Mouse (Mus musculus) forebrain, postnatal 0 days (tissue): ENCODE results near the gene Zkscan7. TPM values are rescaled to one million over a fixed set of nuclear protein-coding genes. Genes with fewer than 3 reads are reported as not detected.
A peak's percentile ranks its signal among the peaks of the same experiment; 100 is the strongest.

ENCODE experiments used
- ATAC-seq: fragments of 200-750 bp; cut with Nextera tagmentation; 2 replicates; pipeline ENCODE4 v1.8.0; 2017; ENCODE audit warnings: mild to moderate bottlenecking, moderate library complexity
- DNase-seq: peaks from one replicate; pipeline ENCODE4 v3.0.0-alpha.2; 2015
- H3K27ac ChIP-seq: fragments of 300-500 bp; sonication (generic); 2 replicates; pipeline ENCODE4 v1.5.1; 2014; ENCODE audit warnings: low read depth, mild to moderate bottlenecking, antibody characterized with exemption, low read length, moderate library complexity, mixed read lengths
- H3K27me3 ChIP-seq: fragments of 300-500 bp; sonication (generic); 2 replicates; pipeline ENCODE4 v1.6.1; 2014; ENCODE audit warnings: mild to moderate bottlenecking, low read length, mixed read lengths; ENCODE audit not compliant: insufficient read depth
- H3K36me3 ChIP-seq: fragments of 300-500 bp; sonication (generic); 2 replicates; pipeline ENCODE4 v1.6.1; 2014; ENCODE audit warnings: mild to moderate bottlenecking, moderate library complexity; ENCODE audit not compliant: insufficient read depth
- H3K4me1 ChIP-seq: fragments of 300-500 bp; sonication (generic); 2 replicates; pipeline ENCODE4 v1.6.1; 2014; ENCODE audit warnings: antibody characterized with exemption; ENCODE audit not compliant: insufficient read depth
- H3K4me2 ChIP-seq: fragments of 300-500 bp; sonication (generic); 2 replicates; pipeline ENCODE4 v1.6.1; 2014; ENCODE audit warnings: low read depth, mild to moderate bottlenecking, moderate library complexity
- H3K4me3 ChIP-seq: fragments of 300-500 bp; sonication (generic); 2 replicates; pipeline ENCODE4 v1.5.1; 2014; ENCODE audit warnings: low read depth, low read length, mixed read lengths
- H3K9ac ChIP-seq: fragments of 300-500 bp; sonication (generic); 2 replicates; pipeline ENCODE4 v1.6.1; 2014; ENCODE audit warnings: mild to moderate bottlenecking
- H3K9me3 ChIP-seq: fragments of 300-500 bp; sonication (generic); 2 replicates; pipeline ENCODE4 v1.6.1; 2016; ENCODE audit warnings: low read length
- CTCF ChIP-seq: sonication (generic); IDR thresholded peaks from 2 replicates; pipeline ENCODE4 v1.5.1; 2016; ENCODE audit warnings: antibody characterized with exemption, control low read depth, low read depth
- WGBS: fragments of 180-500 bp; shearing (Covaris S2); extraction: QIAGEN DNeasy Blood & Tissue Kit; methylation state at CpG from one replicate; pipeline ENCODE4 v1.1.7; 2014; 5-methylcytosine and 5-hydroxymethylcytosine counted together
- polyA plus RNA-seq: library from polyadenylated mRNA; unstranded; fragments of >200 nt; fragmentation: Nextera tagmentation; extraction: Ambion mirVana; gene quantifications from 2 replicates; pipeline ENCODE4 v1.2.1, GENCODE M21; 2015
- total RNA-seq: library from RNA; depleted of rRNA; stranded (reverse); fragments of >200 nt; gene quantifications from 2 replicates; pipeline ENCODE4 v1.2.3, GENCODE M21; 2014; rRNA removed

The Zkscan7 gene
- total and polyA plus RNA-seq, 2 experiments from 2014 or later: 1.6 to 12.6 TPM

DNA sequence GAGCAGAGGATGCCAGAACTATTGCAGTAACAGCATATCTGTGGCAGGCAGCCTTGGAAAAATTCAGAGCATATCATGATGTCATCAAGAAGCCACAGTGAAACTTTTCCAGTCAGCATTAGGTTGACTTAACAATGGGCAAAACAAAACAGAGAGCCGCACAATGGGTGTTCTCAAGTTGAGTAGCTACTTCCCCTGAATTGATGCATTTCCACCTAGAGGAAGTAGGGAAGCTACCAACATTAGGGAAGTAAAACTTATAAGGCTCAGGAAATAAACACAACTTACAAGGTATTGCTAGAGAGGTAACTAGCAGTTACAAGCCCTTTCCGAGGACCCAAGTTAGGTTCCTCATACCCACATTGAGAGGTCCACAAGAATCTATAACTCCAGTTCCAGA is 15.6 kb downstream of the Zkscan7 start:
- H3K27me3 ChIP-seq: no peaks in the 10 kb centered on the region
- WGBS: 96% methylated on average over 2 of the region's 2 CpGs
- no peak for TF ChIP-seq CTCF
- no peak overlapping the region for H3K4me2 ChIP-seq
- no peak for ATAC-seq
- H3K9ac ChIP-seq: no peak overlapping the region
- H3K36me3 ChIP-seq: 0 out of 2 replicates have a peak, but pooled peaks cover 4% of the 10 kb centered on the region
- DNase-seq: no peak
- no peaks in the 10 kb centered on the region for H3K4me1 ChIP-seq
- H3K27ac ChIP-seq: no peak overlapping the region
- no peak overlapping the region for H3K4me3 ChIP-seq
- H3K9me3 ChIP-seq: 0 out of 2 replicates have a peak, but pooled peaks cover under 1% of the 10 kb centered on the region

DNA sequence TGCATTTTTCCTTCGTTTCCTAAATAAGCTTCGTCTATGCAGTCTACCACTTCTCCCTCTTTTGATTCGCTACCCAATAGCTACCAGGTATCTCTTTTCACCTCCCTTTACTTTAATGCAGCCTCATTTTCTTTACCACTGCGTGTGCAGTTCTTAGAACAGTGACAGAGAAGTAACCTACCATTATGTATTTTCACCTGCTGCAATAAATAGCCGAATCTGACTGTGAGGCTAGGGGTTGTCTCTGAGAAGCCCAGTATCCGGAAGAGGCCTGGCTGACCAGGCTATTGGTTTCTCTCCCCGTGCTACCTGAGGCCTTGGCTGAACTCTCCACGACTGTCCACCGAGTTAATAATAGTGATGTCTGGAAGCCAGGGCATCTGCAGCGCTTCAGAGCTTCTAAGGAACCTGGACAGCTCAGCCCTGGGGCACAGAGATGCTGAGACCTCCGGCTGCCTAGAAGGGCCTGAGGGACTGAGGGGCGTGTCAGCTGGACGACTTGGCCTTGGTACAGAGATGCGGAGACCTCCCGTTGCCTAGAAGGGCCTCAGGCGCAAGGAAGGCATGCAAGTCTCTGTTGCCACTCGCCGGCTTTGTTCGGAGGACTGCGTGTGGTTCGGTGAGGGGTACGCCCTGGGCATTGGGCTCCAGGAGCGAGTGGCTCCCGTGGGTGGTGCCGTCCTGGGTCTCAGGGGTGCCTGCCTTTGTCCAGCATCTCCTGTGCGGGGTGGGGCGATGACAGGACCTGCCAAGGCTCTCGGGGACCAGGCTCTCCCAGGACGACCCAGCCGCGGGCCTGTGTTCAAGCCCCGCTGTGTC is 17.4 kb downstream of the Zkscan7 start:
- TF ChIP-seq CTCF: no peak
- peak; percentile 99 for ATAC-seq
- peak; percentile 84 for DNase-seq
- Histone ChIP-seq H3K9ac (peak overlapping the region; percentile 58), H3K27me3 (no peaks in the 10 kb centered on the region), H3K4me3 (peak overlapping the region; percentile 40), H3K4me2 (peak overlapping the region; percentile 53), H3K4me1 (no peaks in the 10 kb centered on the region), H3K9me3 (no peaks in the 10 kb centered on the region), H3K27ac (peak overlapping the region; percentile 45; the same call in 1 of the 2 replicates), H3K36me3 (0 out of 2 replicates have a peak, but pooled peaks cover 3% of the 10 kb centered on the region)
- WGBS: 11% methylated on average over 32 of the region's 32 CpGs

DNA sequence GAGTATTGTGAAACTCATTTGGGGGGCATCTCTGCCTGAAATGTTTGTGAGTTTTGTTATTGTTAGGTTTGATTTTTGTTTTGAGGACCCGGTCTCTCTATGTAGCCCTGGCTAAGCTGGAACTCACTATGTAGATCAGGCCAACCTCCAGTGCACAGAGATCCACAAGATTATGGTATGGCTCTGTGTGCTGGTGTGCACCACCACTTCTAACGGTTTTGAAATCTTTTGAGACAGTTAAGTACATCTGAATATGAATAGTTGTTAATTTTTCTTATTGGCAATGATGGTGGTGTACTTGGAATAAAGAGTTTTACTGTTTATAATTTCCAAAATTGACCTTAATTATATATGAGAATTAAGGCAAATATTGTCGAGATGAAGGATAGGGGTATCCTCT is 37.0 kb downstream of the Zkscan7 start:
- Histone ChIP-seq H3K9me3 (no peaks in the 10 kb centered on the region), H3K4me2 (peak overlapping the region; percentile 69), H3K36me3 (peaks cover 24% of the 10 kb centered on the region), H3K4me1 (peaks cover 5% of the 10 kb centered on the region), H3K27me3 (no peaks in the 10 kb centered on the region), H3K27ac (no peak overlapping the region; the same call in 1 of the 2 replicates), H3K9ac (peak overlapping the region; percentile 91; the same call in 1 of the 2 replicates), H3K4me3 (peak overlapping the region; percentile 65)
- DNase-seq (peak; percentile 4), ATAC-seq (no peak)
- TF ChIP-seq CTCF: no peak
- WGBS: 19% methylated on average over 3 of the region's 3 CpGs

DNA sequence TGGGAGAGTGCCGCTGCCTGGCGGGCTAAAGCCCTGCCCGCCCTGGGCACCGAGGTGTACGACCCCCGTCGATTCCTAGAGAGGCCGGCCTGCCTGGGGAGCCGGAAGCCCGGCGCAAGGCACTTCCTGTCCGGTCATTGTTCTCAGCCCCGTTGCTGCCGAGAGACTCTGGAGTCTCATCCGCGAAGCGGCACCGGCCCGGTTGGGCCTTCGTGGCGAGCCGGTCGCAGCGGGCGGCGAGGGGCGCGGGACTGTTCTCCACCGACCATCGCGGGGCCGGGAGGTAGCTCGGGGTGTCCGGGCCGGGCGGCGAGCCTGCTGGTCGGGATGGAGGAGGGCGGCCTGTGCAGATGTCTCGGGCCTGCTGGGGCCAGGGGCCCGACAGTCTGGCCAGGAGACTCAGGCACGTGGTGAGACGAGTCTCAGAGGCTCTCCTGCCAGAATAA is 37.5 kb downstream of the Zkscan7 start, which contains the start of gene Zfp105:
Zfp105 (plus strand) TSS at position 137 of the 446 bp plus-strand sequence.
- no peaks in the 10 kb centered on the region for H3K9me3 ChIP-seq
- ATAC-seq (peak; percentile 99), DNase-seq (peak; percentile 84)
- peak within 1 kb of the TSS; percentile 84 for H3K27ac ChIP-seq
- WGBS: 1% methylated on average over 43 of the region's 43 CpGs
- peak within 1 kb of the TSS; percentile 65 for H3K4me3 ChIP-seq
- H3K36me3 ChIP-seq: peaks cover 29% of the 10 kb centered on the region
- no peaks in the 10 kb centered on the region for H3K27me3 ChIP-seq
- peak within 1 kb of the TSS; percentile 69 for H3K4me2 ChIP-seq
- TF ChIP-seq CTCF: no peak
- H3K4me1 ChIP-seq: peaks cover 5% of the 10 kb centered on the region
- peak within 1 kb of the TSS; percentile 91 for H3K9ac ChIP-seq

DNA sequence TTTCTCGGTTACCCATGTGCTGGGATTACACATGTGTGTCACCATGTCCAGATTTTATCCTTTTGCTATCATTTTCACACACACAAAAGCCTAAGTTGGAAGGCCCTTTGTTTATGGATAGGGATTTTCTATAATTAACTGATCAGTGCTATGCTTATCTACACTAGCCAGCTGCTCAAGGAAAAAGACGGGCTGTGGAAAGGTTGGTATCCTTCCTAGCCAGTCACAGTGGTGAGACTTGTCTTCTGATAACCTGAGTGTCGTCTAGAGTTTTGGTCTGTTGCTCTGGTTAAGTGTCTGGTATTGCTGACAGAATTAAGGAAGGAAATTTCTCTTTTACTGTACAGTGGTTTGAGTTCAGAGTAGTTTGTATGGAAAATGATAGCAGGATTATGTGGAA is 43.4 kb downstream of the Zkscan7 start:
- DNase-seq (no peak), ATAC-seq (no peak)
- no peak overlapping the region for H3K4me3 ChIP-seq

More for the DNA sequence above, 43.4 kb downstream of the Zkscan7 start:
- H3K9me3 ChIP-seq: no peaks in the 10 kb centered on the region
- no peak overlapping the region for H3K9ac ChIP-seq
- peaks cover under 1% of the 10 kb centered on the region for H3K4me1 ChIP-seq
- no peaks in the 10 kb centered on the region for H3K27me3 ChIP-seq
- TF ChIP-seq CTCF: no peak
- H3K27ac ChIP-seq: no peak overlapping the region
- WGBS: 97% methylated on average over 3 of the region's 3 CpGs
- no peak overlapping the region for H3K4me2 ChIP-seq
- peaks cover 58% of the 10 kb centered on the region for H3K36me3 ChIP-seq

Other genes with a start within 250 kb of the Zkscan7 start
- not detected in 2 replicates for gene Topaz1, start 138.3 kb upstream of the Zkscan7 start, total RNA-seq
- gene Topaz1, start 138.3 kb upstream of the Zkscan7 start, polyA plus RNA-seq: 0.05 TPM in 1 of 2 replicates, not detected in the other
- gene Tcaim, start 80.1 kb upstream of the Zkscan7 start, total RNA-seq: 15.4 and 18.7 TPM in 2 replicates
- gene Tcaim, start 80.1 kb upstream of the Zkscan7 start, polyA plus RNA-seq: 3.8 and 5.4 TPM in 2 replicates
- gene Gm35549, start 41.6 kb upstream of the Zkscan7 start, total RNA-seq: not detected in 2 replicates
- not detected in 2 replicates for gene Gm35549, start 41.6 kb upstream of the Zkscan7 start, polyA plus RNA-seq
- 124 and 155 TPM in 2 replicates for gene Zfp445, start 19.7 kb upstream of the Zkscan7 start, total RNA-seq
- gene Zfp445, start 19.7 kb upstream of the Zkscan7 start, polyA plus RNA-seq: 43.0 and 69.4 TPM in 2 replicates
- gene Zfp105, start 37.4 kb downstream of the Zkscan7 start, total RNA-seq: 12.3 and 12.6 TPM in 2 replicates
- gene Zfp105, start 37.4 kb downstream of the Zkscan7 start, polyA plus RNA-seq: 5.6 and 7.0 TPM in 2 replicates
- 13.0 and 23.2 TPM in 2 replicates for gene 1110059G10Rik, start 65.3 kb downstream of the Zkscan7 start, total RNA-seq
- 41.4 and 53.1 TPM in 2 replicates for gene 1110059G10Rik, start 65.3 kb downstream of the Zkscan7 start, polyA plus RNA-seq
- gene Kif15, start 65.4 kb downstream of the Zkscan7 start, total RNA-seq: 8.4 and 14.2 TPM in 2 replicates
- gene Kif15, start 65.4 kb downstream of the Zkscan7 start, polyA plus RNA-seq: 3.8 and 5.6 TPM in 2 replicates
- 17.7 and 21.9 TPM in 2 replicates for gene Tmem42, start 135.6 kb downstream of the Zkscan7 start, total RNA-seq
- gene Tmem42, start 135.6 kb downstream of the Zkscan7 start, polyA plus RNA-seq: 33.6 and 38.3 TPM in 2 replicates
- gene Tgm4, start 149.0 kb downstream of the Zkscan7 start, total RNA-seq: 0.52 and 0.54 TPM in 2 replicates
- 0.46 and 0.48 TPM in 2 replicates for gene Tgm4, start 149.0 kb downstream of the Zkscan7 start, polyA plus RNA-seq
- 68.9 and 75.5 TPM in 2 replicates for gene Zdhhc3, start 227.5 kb downstream of the Zkscan7 start, total RNA-seq
- gene Zdhhc3, start 227.5 kb downstream of the Zkscan7 start, polyA plus RNA-seq: 75.7 and 85.3 TPM in 2 replicates
- 40.3 and 47.5 TPM in 2 replicates for gene Exosc7, start 227.5 kb downstream of the Zkscan7 start, total RNA-seq
- gene Exosc7, start 227.5 kb downstream of the Zkscan7 start, polyA plus RNA-seq: 64.1 and 65.0 TPM in 2 replicates